Mouse (Mus musculus) forebrain, embryonic 14.5 days (tissue): ENCODE results near the gene Ebf1. TPM values are rescaled to one million over a fixed set of nuclear protein-coding genes. Genes with fewer than 3 reads are reported as not detected.

Source experiments
- ATAC-seq: fragments of 200-750 bp; cut with Nextera tagmentation; 2 replicates; pipeline ENCODE4 v1.8.0; 2017; ENCODE audit warnings: mild to moderate bottlenecking, moderate library complexity
- DNase-seq: peaks from one replicate; pipeline ENCODE4 v3.0.0-alpha.2; 2015; ENCODE audit warnings: low spot score
- H3K27ac ChIP-seq: fragments of 300-500 bp; sonication (generic); 2 replicates; pipeline ENCODE4 v1.5.1; 2014; ENCODE audit warnings: low read depth, mild to moderate bottlenecking, control low read depth, low read length, moderate library complexity
- H3K27me3 ChIP-seq: fragments of 300-500 bp; sonication (generic); replicated peaks from 2 replicates; pipeline ENCODE4 v1.6.1; 2014; ENCODE audit warnings: low read length, control low read depth, mixed read lengths; ENCODE audit not compliant: control insufficient read depth, insufficient read depth
- H3K36me3 ChIP-seq: fragments of 300-500 bp; sonication (generic); 2 replicates; pipeline ENCODE4 v1.6.1; 2014; ENCODE audit warnings: low read length, control low read depth; ENCODE audit not compliant: control insufficient read depth, insufficient read depth
- H3K4me1 ChIP-seq: fragments of 300-500 bp; sonication (generic); 2 replicates; pipeline ENCODE4 v1.6.1; 2014; ENCODE audit warnings: antibody characterized with exemption, low read length, control low read depth; ENCODE audit not compliant: control insufficient read depth, insufficient read depth
- H3K4me2 ChIP-seq: fragments of 300-500 bp; sonication (generic); 2 replicates; pipeline ENCODE4 v1.6.1; 2014; ENCODE audit warnings: mild to moderate bottlenecking, control low read depth, low read length
- H3K4me3 ChIP-seq: fragments of 300-500 bp; sonication (generic); 2 replicates; pipeline ENCODE4 v1.5.1; 2014; ENCODE audit warnings: low read depth, low read length, control low read depth
- H3K9ac ChIP-seq: fragments of 300-500 bp; sonication (generic); 2 replicates; pipeline ENCODE4 v1.6.1; 2014; ENCODE audit warnings: mild to moderate bottlenecking, low read length, control low read depth, moderate library complexity
- H3K9me3 ChIP-seq: fragments of 300-500 bp; sonication (generic); replicated peaks from 2 replicates; pipeline ENCODE4 v1.6.1; 2016; ENCODE audit warnings: low read length, control low read depth, mixed read lengths; ENCODE audit not compliant: control insufficient read depth
- WGBS: fragments of 180-500 bp; shearing (Covaris S2); extraction: QIAGEN DNeasy Blood & Tissue Kit; methylation state at CpG from one replicate; pipeline ENCODE4 v1.1.7; 2014; 5-methylcytosine and 5-hydroxymethylcytosine counted together
- polyA plus RNA-seq: library from polyadenylated mRNA; unstranded; fragments of >200 nt; fragmentation: Nextera tagmentation; extraction: Ambion mirVana; gene quantifications from 2 replicates; pipeline ENCODE4 v1.2.1, GENCODE M21; 2014

Gene Ebf1
- polyA plus RNA-seq, 1 experiment from 2014 or later, result 30.7 TPM

GRCm38 (mm10) chr11:44701864-44702263, 84.7 kb downstream of the Ebf1 start:
- Histone ChIP-seq H3K27ac (no peak overlapping the region), H3K4me2 (no peak overlapping the region), H3K9me3 (no peaks in the 10 kb centered on the region), H3K9ac (no peak overlapping the region), H3K4me3 (no peak overlapping the region), H3K4me1 (peaks cover 7% of the 10 kb centered on the region; the same call in 1 of the 2 replicates), H3K27me3 (peaks cover 5% of the 10 kb centered on the region; the same call in 1 of the 2 replicates), H3K36me3 (no peaks in the 10 kb centered on the region)
- WGBS, result 87% methylated on average over 1 of the region's 1 CpGs
- ATAC-seq (no peak), DNase-seq (no peak)

GRCm38 (mm10) chr11:44702716-44703486, 85.8 kb downstream of the Ebf1 start:
- H3K36me3 ChIP-seq, result no peaks in the 10 kb centered on the region
- 90% methylated on average over 8 of the region's 8 CpGs for WGBS
- ATAC-seq, result no peak
- no peak overlapping the region for H3K4me3 ChIP-seq
- H3K4me1 ChIP-seq, result peaks cover 3% of the 10 kb centered on the region; the same call in 1 of the 2 replicates
- DNase-seq, result no peak
- peaks cover 3% of the 10 kb centered on the region; the same call in 1 of the 2 replicates for H3K27me3 ChIP-seq
- H3K9ac ChIP-seq, result no peak overlapping the region
- no peaks in the 10 kb centered on the region for H3K9me3 ChIP-seq
- H3K27ac ChIP-seq, result no peak overlapping the region
- no peak overlapping the region for H3K4me2 ChIP-seq

- ATAC-seq (no peak), DNase-seq (no peak)
- H3K4me3 ChIP-seq, result no peak overlapping the region
- WGBS, result 94% methylated on average over 5 of the region's 5 CpGs
- H3K9me3 ChIP-seq, result no peaks in the 10 kb centered on the region
- no peak overlapping the region for H3K4me2 ChIP-seq
- H3K27ac ChIP-seq, result no peak overlapping the region
- H3K36me3 ChIP-seq, result no peaks in the 10 kb centered on the region
- H3K4me1 ChIP-seq, result peaks cover 3% of the 10 kb centered on the region; the same call in 1 of the 2 replicates
- H3K9ac ChIP-seq, result no peak overlapping the region
- H3K27me3 ChIP-seq, result peaks cover 3% of the 10 kb centered on the region; the same call in 1 of the 2 replicates
Observed at GRCm38 (mm10) chr11:44703951-44704350, 86.8 kb downstream of the Ebf1 start.

GRCm38 (mm10) chr11:44705811-44706210, 88.7 kb downstream of the Ebf1 start:
- Histone ChIP-seq H3K9ac (no peak overlapping the region), H3K27me3 (peaks cover 3% of the 10 kb centered on the region; the same call in 1 of the 2 replicates), H3K9me3 (no peaks in the 10 kb centered on the region), H3K27ac (no peak overlapping the region), H3K4me3 (no peak overlapping the region), H3K4me2 (no peak overlapping the region), H3K4me1 (peaks cover 3% of the 10 kb centered on the region; the same call in 1 of the 2 replicates), H3K36me3 (no peaks in the 10 kb centered on the region)
- 91% methylated on average over 1 of the region's 1 CpGs for WGBS
- DNase-seq, result no peak
- no peak for ATAC-seq

- Histone ChIP-seq H3K4me3 (no peak overlapping the region), H3K27me3 (peaks cover 3% of the 10 kb centered on the region; the same call in 1 of the 2 replicates), H3K27ac (no peak overlapping the region), H3K9me3 (no peaks in the 10 kb centered on the region), H3K4me2 (no peak overlapping the region), H3K36me3 (no peaks in the 10 kb centered on the region), H3K9ac (no peak overlapping the region), H3K4me1 (peaks cover 3% of the 10 kb centered on the region; the same call in 1 of the 2 replicates)
- 82% methylated on average over 2 of the region's 2 CpGs for WGBS
- no peak for DNase-seq
- no peak for ATAC-seq
Observed at GRCm38 (mm10) chr11:44706386-44706785, 89.3 kb downstream of the Ebf1 start.

- H3K27me3 ChIP-seq, result peaks cover 3% of the 10 kb centered on the region; the same call in 1 of the 2 replicates
- DNase-seq (no peak), ATAC-seq (no peak)
- H3K9ac ChIP-seq, result no peak overlapping the region
- peaks cover 3% of the 10 kb centered on the region; the same call in 1 of the 2 replicates for H3K4me1 ChIP-seq
- H3K36me3 ChIP-seq, result no peaks in the 10 kb centered on the region
- no peak overlapping the region for H3K4me2 ChIP-seq
- 13% methylated on average over 13 of the region's 13 CpGs for WGBS
- no peak overlapping the region for H3K4me3 ChIP-seq
- H3K27ac ChIP-seq, result no peak overlapping the region
- H3K9me3 ChIP-seq, result no peaks in the 10 kb centered on the region
Observed at GRCm38 (mm10) chr11:44707381-44708289, 90.5 kb downstream of the Ebf1 start.

- H3K27ac ChIP-seq, result no peak overlapping the region
- H3K9me3 ChIP-seq, result no peaks in the 10 kb centered on the region
- 85% methylated on average over 6 of the region's 6 CpGs for WGBS
- no peak for DNase-seq
- H3K4me3 ChIP-seq, result no peak overlapping the region
- H3K4me2 ChIP-seq, result no peak overlapping the region
- H3K4me1 ChIP-seq, result peaks cover 3% of the 10 kb centered on the region; the same call in 1 of the 2 replicates
- H3K9ac ChIP-seq, result no peak overlapping the region
- no peak for ATAC-seq
- H3K27me3 ChIP-seq, result peaks cover 3% of the 10 kb centered on the region; the same call in 1 of the 2 replicates
- no peaks in the 10 kb centered on the region for H3K36me3 ChIP-seq
Observed at GRCm38 (mm10) chr11:44708290-44708685, 91.2 kb downstream of the Ebf1 start.

- Histone ChIP-seq H3K9me3 (no peaks in the 10 kb centered on the region), H3K4me2 (no peak overlapping the region), H3K27me3 (no peaks in the 10 kb centered on the region; the same call in 1 of the 2 replicates), H3K36me3 (no peaks in the 10 kb centered on the region), H3K27ac (no peak overlapping the region), H3K4me1 (peaks cover 3% of the 10 kb centered on the region; the same call in 1 of the 2 replicates), H3K4me3 (no peak overlapping the region), H3K9ac (no peak overlapping the region)
- DNase-seq (no peak), ATAC-seq (no peak)
Observed at GRCm38 (mm10) chr11:44709073-44709618, 92.0 kb downstream of the Ebf1 start.
